Mouse (Mus musculus) brain, embryonic 14.5 days (tissue): Measurements from ENCODE around the gene Rhobtb3. TPM values are rescaled to one million over a fixed set of nuclear protein-coding genes. Genes with fewer than 3 reads are reported as not detected.
"Not testable (repeated sequence)": the region's sequence is repeated elsewhere in the genome, so short reads cannot be mapped to it uniquely, and the experiment has no call there.

Experiments
- DNase-seq: peaks from one replicate; pipeline ENCODE4 v3.0.0-alpha.2; 2011; ENCODE audit warnings: low read depth
- CTCF ChIP-seq: fragments of 200-500 bp; IDR thresholded peaks from 2 replicates; pipeline ENCODE4 v1.5.1; 2012; ENCODE audit warnings: inconsistent platforms, mild to moderate bottlenecking, moderate library complexity, borderline replicate concordance; ENCODE audit not compliant: insufficient read depth, insufficient read length; ENCODE audit errors: extremely low read depth
- POLR2A ChIP-seq: fragments of 200-500 bp; IDR thresholded peaks from 2 replicates; pipeline ENCODE4 v1.6.1; 2012; ENCODE audit warnings: mild to moderate bottlenecking, inconsistent platforms, borderline replicate concordance; ENCODE audit not compliant: poor library complexity, insufficient read depth, insufficient read length, severe bottlenecking; ENCODE audit errors: extremely low read depth
- polyA plus RNA-seq: library from polyadenylated mRNA; depleted of rRNA; stranded (reverse); fragments of >200 nt; gene quantifications from 2 replicates; pipeline ENCODE4 v1.2.3, GENCODE M21; 2012

Gene Rhobtb3
- polyA plus RNA-seq, 1 experiment, result 25.3 TPM

- no peak for DNase-seq
- TF ChIP-seq CTCF (no peak), POLR2A (no peak)
Measured at GRCm38 (mm10) chr13:75904660-75905059, 39.1 kb downstream of the Rhobtb3 start.

- DNase-seq, result not testable (repeated sequence)
Measured at GRCm38 (mm10) chr13:75900928-75901327, 42.8 kb downstream of the Rhobtb3 start.

- TF ChIP-seq CTCF (no peak), POLR2A (no peak)
- DNase-seq, result no peak
Measured at GRCm38 (mm10) chr13:75892876-75893275, 50.8 kb downstream of the Rhobtb3 start.

- no peak for DNase-seq
- TF ChIP-seq CTCF (no peak), POLR2A (no peak)
Measured at GRCm38 (mm10) chr13:75892291-75892690, 51.4 kb downstream of the Rhobtb3 start.

GRCm38 (mm10) chr13:75891868-75892267 lies 51.9 kb downstream of the Rhobtb3 start:
- TF ChIP-seq POLR2A, result no peak
- TF ChIP-seq CTCF, result no peak
- no peak for DNase-seq

GRCm38 (mm10) chr13:75883792-75884191 lies 59.9 kb downstream of the Rhobtb3 start:
- no peak for TF ChIP-seq POLR2A
- TF ChIP-seq CTCF, result no peak
- DNase-seq, result no peak

- peak; percentile 81 for DNase-seq
- TF ChIP-seq CTCF, result no peak
Measured at GRCm38 (mm10) chr13:75880501-75880900, 63.2 kb downstream of the Rhobtb3 start.

- TF ChIP-seq CTCF (no peak), POLR2A (no peak)
- no peak for DNase-seq
Measured at GRCm38 (mm10) chr13:75879756-75880155, 64.0 kb downstream of the Rhobtb3 start.

GRCm38 (mm10) chr13:75877907-75878306 lies 65.8 kb downstream of the Rhobtb3 start:
- no peak for TF ChIP-seq POLR2A
- peak; percentile 63; the same call in 1 of the 2 replicates for TF ChIP-seq CTCF
- peak; percentile 83 for DNase-seq

GRCm38 (mm10) chr13:75876592-75876991 lies 67.1 kb downstream of the Rhobtb3 start:
- TF ChIP-seq POLR2A (no peak), CTCF (no peak)
- DNase-seq, result no peak

GRCm38 (mm10) chr13:75876188-75876587 lies 67.5 kb downstream of the Rhobtb3 start:
- not testable (repeated sequence) for DNase-seq

GRCm38 (mm10) chr13:75874608-75875376 lies 68.9 kb downstream of the Rhobtb3 start:
- no peak for DNase-seq
- TF ChIP-seq CTCF (no peak), POLR2A (no peak)

GRCm38 (mm10) chr13:75867876-75868275 lies 75.8 kb downstream of the Rhobtb3 start:
- DNase-seq, result no peak
- TF ChIP-seq CTCF, result no peak
